Mouse (Mus musculus): ENCODE measurements around the gene Slc4a8. TPM values are rescaled to one million over a fixed set of nuclear protein-coding genes. Genes with fewer than 3 reads are reported as not detected.
"Not testable (repeated sequence)": the region's sequence is repeated elsewhere in the genome, so short reads cannot be mapped to it uniquely, and the experiment has no call there.

Slc4a8 gene
- polyA plus RNA-seq, 1 experiment from 2014 or later: 2.5 TPM

- H3K4me2 ChIP-seq (ENCODE audit: low read depth, low read length): no peak overlapping the region
- ATAC-seq (ENCODE audit: low read depth): no peak
- WGBS: 34% methylated on average over 8 of the region's 8 CpGs
- no peak overlapping the region for H3K9ac ChIP-seq (ENCODE audit: low read length)
- peaks cover 10% of the 10 kb centered on the region for H3K4me1 ChIP-seq (replicated peaks; ENCODE audit: control insufficient read depth, insufficient read depth, low read length)
- H3K4me3 ChIP-seq (ENCODE audit: low read length): no peak overlapping the region; the same call in 1 of the 2 replicates
- no peak overlapping the region for H3K27ac ChIP-seq (ENCODE audit: low read length)
- no peaks in the 10 kb centered on the region for H3K9me3 ChIP-seq (ENCODE audit: control insufficient read depth, low read length)
- H3K36me3 ChIP-seq (ENCODE audit: control insufficient read depth, insufficient read depth, low read length): no peaks in the 10 kb centered on the region
- peaks cover 48% of the 10 kb centered on the region for H3K27me3 ChIP-seq (ENCODE audit: control insufficient read depth, insufficient read depth, low read depth, low read length)
These were observed 1.1 kb downstream of the Slc4a8 start for GRCm38 (mm10) chr15:100762649-100763048.

GRCm38 (mm10) chr15:100764163-100764951 is 2.8 kb downstream of the Slc4a8 start:
- 72% methylated on average over 16 of the region's 16 CpGs for WGBS

GRCm38 (mm10) chr15:100766826-100767225 is 5.3 kb downstream of the Slc4a8 start:
- 51% methylated on average over 9 of the region's 9 CpGs for WGBS
- Histone ChIP-seq H3K4me2 (ENCODE audit: low read depth, low read length) (peak overlapping the region; percentile 8; the same call in 1 of the 2 replicates), H3K27ac (ENCODE audit: low read length) (no peak overlapping the region), H3K4me3 (ENCODE audit: low read length) (no peak overlapping the region), H3K36me3 (ENCODE audit: control insufficient read depth, insufficient read depth, low read length) (no peaks in the 10 kb centered on the region), H3K4me1 (replicated peaks; ENCODE audit: control insufficient read depth, insufficient read depth, low read length) (peaks cover 6% of the 10 kb centered on the region; the same call in 1 of the 2 replicates), H3K9ac (ENCODE audit: low read length) (no peak overlapping the region), H3K9me3 (ENCODE audit: control insufficient read depth, low read length) (no peaks in the 10 kb centered on the region), H3K27me3 (ENCODE audit: control insufficient read depth, insufficient read depth, low read depth, low read length) (peaks cover 41% of the 10 kb centered on the region)
- peak; percentile 75 for ATAC-seq (ENCODE audit: low read depth)

More at GRCm38 (mm10) chr15:100764163-100764951, 2.8 kb downstream of the Slc4a8 start:
- Histone ChIP-seq H3K27ac (ENCODE audit: low read length) (no peak overlapping the region), H3K4me1 (replicated peaks; ENCODE audit: control insufficient read depth, insufficient read depth, low read length) (peaks cover 10% of the 10 kb centered on the region), H3K4me2 (ENCODE audit: low read depth, low read length) (no peak overlapping the region), H3K4me3 (ENCODE audit: low read length) (no peak overlapping the region), H3K9me3 (ENCODE audit: control insufficient read depth, low read length) (no peaks in the 10 kb centered on the region), H3K36me3 (ENCODE audit: control insufficient read depth, insufficient read depth, low read length) (no peaks in the 10 kb centered on the region), H3K9ac (ENCODE audit: low read length) (no peak overlapping the region), H3K27me3 (ENCODE audit: control insufficient read depth, insufficient read depth, low read depth, low read length) (peaks cover 48% of the 10 kb centered on the region)
- no peak for ATAC-seq (ENCODE audit: low read depth)

GRCm38 (mm10) chr15:100767851-100768250 is 6.3 kb downstream of the Slc4a8 start:
- H3K9me3 ChIP-seq (ENCODE audit: control insufficient read depth, low read length): no peaks in the 10 kb centered on the region
- no peak for ATAC-seq (ENCODE audit: low read depth)
- H3K4me2 ChIP-seq (ENCODE audit: low read depth, low read length): no peak overlapping the region
- H3K4me1 ChIP-seq (replicated peaks; ENCODE audit: control insufficient read depth, insufficient read depth, low read length): 0 out of 2 replicates have a peak, but pooled peaks cover 3% of the 10 kb centered on the region
- no peaks in the 10 kb centered on the region for H3K36me3 ChIP-seq (ENCODE audit: control insufficient read depth, insufficient read depth, low read length)
- no peak overlapping the region for H3K4me3 ChIP-seq (ENCODE audit: low read length)
- H3K27me3 ChIP-seq (ENCODE audit: control insufficient read depth, insufficient read depth, low read depth, low read length): peaks cover 31% of the 10 kb centered on the region
- H3K9ac ChIP-seq (ENCODE audit: low read length): no peak overlapping the region
- no peak overlapping the region for H3K27ac ChIP-seq (ENCODE audit: low read length)
- 64% methylated on average over 13 of the region's 13 CpGs for WGBS

GRCm38 (mm10) chr15:100769023-100769422 is 7.5 kb downstream of the Slc4a8 start:
- not testable (repeated sequence) for H3K4me3 ChIP-seq (ENCODE audit: low read length); H3K4me2 ChIP-seq (ENCODE audit: low read depth, low read length); ATAC-seq (ENCODE audit: low read depth); H3K36me3 ChIP-seq (ENCODE audit: control insufficient read depth, insufficient read depth, low read length); H3K4me1 ChIP-seq (replicated peaks; ENCODE audit: control insufficient read depth, insufficient read depth, low read length); H3K9ac ChIP-seq (ENCODE audit: low read length); H3K27ac ChIP-seq (ENCODE audit: low read length); H3K9me3 ChIP-seq (ENCODE audit: control insufficient read depth, low read length)
- peaks cover 20% of the 10 kb centered on the region for H3K27me3 ChIP-seq (ENCODE audit: control insufficient read depth, insufficient read depth, low read depth, low read length)
- 29% methylated on average over 4 of the region's 4 CpGs for WGBS

- Histone ChIP-seq H3K27me3 (ENCODE audit: control insufficient read depth, insufficient read depth, low read depth, low read length) (peaks cover 7% of the 10 kb centered on the region), H3K4me1 (replicated peaks; ENCODE audit: control insufficient read depth, insufficient read depth, low read length) (0 out of 2 replicates have a peak, but pooled peaks cover 3% of the 10 kb centered on the region), H3K27ac (ENCODE audit: low read length) (no peak overlapping the region), H3K9me3 (ENCODE audit: control insufficient read depth, low read length) (no peaks in the 10 kb centered on the region), H3K9ac (ENCODE audit: low read length) (no peak overlapping the region), H3K36me3 (ENCODE audit: control insufficient read depth, insufficient read depth, low read length) (no peaks in the 10 kb centered on the region), H3K4me2 (ENCODE audit: low read depth, low read length) (no peak overlapping the region), H3K4me3 (ENCODE audit: low read length) (no peak overlapping the region)
- ATAC-seq (ENCODE audit: low read depth): no peak
- WGBS: 94% methylated on average over 5 of the region's 5 CpGs
These were observed 8.8 kb downstream of the Slc4a8 start for GRCm38 (mm10) chr15:100770338-100770737.

- ATAC-seq (ENCODE audit: low read depth): no peak
- Histone ChIP-seq H3K9ac (ENCODE audit: low read length) (no peak overlapping the region), H3K4me1 (replicated peaks; ENCODE audit: control insufficient read depth, insufficient read depth, low read length) (peaks cover 5% of the 10 kb centered on the region; the same call in 1 of the 2 replicates), H3K36me3 (ENCODE audit: control insufficient read depth, insufficient read depth, low read length) (no peaks in the 10 kb centered on the region), H3K9me3 (ENCODE audit: control insufficient read depth, low read length) (no peaks in the 10 kb centered on the region), H3K27ac (ENCODE audit: low read length) (no peak overlapping the region), H3K4me2 (ENCODE audit: low read depth, low read length) (no peak overlapping the region), H3K4me3 (ENCODE audit: low read length) (no peak overlapping the region), H3K27me3 (ENCODE audit: control insufficient read depth, insufficient read depth, low read depth, low read length) (peaks cover 5% of the 10 kb centered on the region; the same call in 1 of the 2 replicates)
- 81% methylated on average over 4 of the region's 4 CpGs for WGBS
These were observed 11.1 kb downstream of the Slc4a8 start for GRCm38 (mm10) chr15:100772685-100773084.

GRCm38 (mm10) chr15:100773859-100774258 is 12.3 kb downstream of the Slc4a8 start:
- ATAC-seq (ENCODE audit: low read depth); H3K9ac ChIP-seq (ENCODE audit: low read length); H3K36me3 ChIP-seq (ENCODE audit: control insufficient read depth, insufficient read depth, low read length); H3K4me1 ChIP-seq (replicated peaks; ENCODE audit: control insufficient read depth, insufficient read depth, low read length); H3K4me3 ChIP-seq (ENCODE audit: low read length); H3K9me3 ChIP-seq (ENCODE audit: control insufficient read depth, low read length); H3K4me2 ChIP-seq (ENCODE audit: low read depth, low read length); H3K27ac ChIP-seq (ENCODE audit: low read length); H3K27me3 ChIP-seq (ENCODE audit: control insufficient read depth, insufficient read depth, low read depth, low read length): not testable (repeated sequence)
- WGBS: 89% methylated on average over 6 of the region's 6 CpGs

- 48% methylated on average over 19 of the region's 19 CpGs for WGBS
- no peak for ATAC-seq (ENCODE audit: low read depth)
- H3K27ac ChIP-seq (ENCODE audit: low read length): no peak overlapping the region
These were observed 13.9 kb downstream of the Slc4a8 start for GRCm38 (mm10) chr15:100775189-100776166.

More at GRCm38 (mm10) chr15:100775189-100776166, 13.9 kb downstream of the Slc4a8 start:
- H3K9ac ChIP-seq (ENCODE audit: low read length): no peak overlapping the region
- no peaks in the 10 kb centered on the region for H3K36me3 ChIP-seq (ENCODE audit: control insufficient read depth, insufficient read depth, low read length)
- H3K4me3 ChIP-seq (ENCODE audit: low read length): no peak overlapping the region
- H3K4me1 ChIP-seq (replicated peaks; ENCODE audit: control insufficient read depth, insufficient read depth, low read length): peaks cover 11% of the 10 kb centered on the region
- peaks cover 7% of the 10 kb centered on the region; the same call in 1 of the 2 replicates for H3K27me3 ChIP-seq (ENCODE audit: control insufficient read depth, insufficient read depth, low read depth, low read length)
- H3K9me3 ChIP-seq (ENCODE audit: control insufficient read depth, low read length): no peaks in the 10 kb centered on the region
- H3K4me2 ChIP-seq (ENCODE audit: low read depth, low read length): no peak overlapping the region
